Mouse (Mus musculus) lung, embryonic 14.5 days (tissue): ENCODE measurements at regions not wholly inside any gene's neighbourhood (a gene's known extent, or its start where the extent isn't known, plus 50 kb on each side); places are given as distances from the start of the nearest gene placed in this dataset.
A peak's percentile ranks its signal among the peaks of the same experiment; 100 is the strongest.
"Not testable (repeated sequence)": the region's sequence is repeated elsewhere in the genome, so short reads cannot be mapped to it uniquely, and the experiment has no call there.

Source experiments
- ATAC-seq: fragments of 200-750 bp; cut with Nextera tagmentation; 2 replicates; pipeline ENCODE4 v1.8.0; 2017; ENCODE audit warnings: mild to moderate bottlenecking, moderate TSS enrichment, moderate library complexity; ENCODE audit not compliant: insufficient read depth
- DNase-seq: peaks from one replicate; pipeline ENCODE4 v3.0.0-alpha.2; 2015
- H3K27ac ChIP-seq: fragments of 300-500 bp; sonication (generic); 2 replicates; pipeline ENCODE4 v1.5.1; 2014; ENCODE audit warnings: low read depth, mild to moderate bottlenecking, moderate library complexity
- H3K27me3 ChIP-seq: fragments of 300-500 bp; sonication (generic); 2 replicates; pipeline ENCODE4 v1.6.1; 2014; ENCODE audit warnings: low read length, control low read depth; ENCODE audit not compliant: insufficient read depth
- H3K36me3 ChIP-seq: fragments of 300-500 bp; sonication (generic); 2 replicates; pipeline ENCODE4 v1.6.1; 2014; ENCODE audit warnings: control low read depth; ENCODE audit not compliant: insufficient read depth
- H3K4me1 ChIP-seq: fragments of 300-500 bp; sonication (generic); 2 replicates; pipeline ENCODE4 v1.6.1; 2014; ENCODE audit warnings: antibody characterized with exemption, control low read depth; ENCODE audit not compliant: insufficient read depth
- H3K4me2 ChIP-seq: fragments of 300-500 bp; sonication (generic); 2 replicates; pipeline ENCODE4 v1.6.1; 2014; ENCODE audit warnings: mild to moderate bottlenecking
- H3K4me3 ChIP-seq: fragments of 300-500 bp; sonication (generic); 2 replicates; pipeline ENCODE4 v1.5.1; 2014; ENCODE audit warnings: low read depth, low read length
- H3K9ac ChIP-seq: fragments of 300-500 bp; sonication (generic); 2 replicates; pipeline ENCODE4 v1.6.1; 2014
- H3K9me3 ChIP-seq: fragments of 300-500 bp; sonication (generic); 2 replicates; pipeline ENCODE4 v1.6.1; 2016; ENCODE audit warnings: low read depth, low read length, control low read depth
- CTCF ChIP-seq: IDR thresholded peaks from 2 replicates; pipeline ENCODE4 v1.5.1; 2016; ENCODE audit warnings: antibody characterized with exemption, low read depth
- WGBS: fragments of 180-500 bp; shearing (Covaris S2); extraction: QIAGEN DNeasy Blood & Tissue Kit; methylation state at CpG from one replicate; pipeline ENCODE4 v1.1.7; 2014; 5-methylcytosine and 5-hydroxymethylcytosine counted together

- Histone ChIP-seq H3K36me3 (no peaks in the 10 kb centered on the region), H3K27ac (peak overlapping the region; percentile 65), H3K9me3 (no peaks in the 10 kb centered on the region), H3K4me1 (no peaks in the 10 kb centered on the region), H3K9ac (no peak overlapping the region), H3K4me2 (no peak overlapping the region), H3K27me3 (no peaks in the 10 kb centered on the region), H3K4me3 (no peak overlapping the region)
- TF ChIP-seq CTCF = no peak
- 63% methylated on average over 12 of the region's 12 CpGs for WGBS
- DNase-seq (peak; percentile 60), ATAC-seq (peak; percentile 82)
Measured at GRCm38 (mm10) chr7:122820587-122821535, 144.6 kb upstream of the Rbbp6 start.

- 61% methylated on average over 6 of the region's 6 CpGs for WGBS
- H3K36me3 ChIP-seq = no peaks in the 10 kb centered on the region
- no peak overlapping the region for H3K4me2 ChIP-seq
- H3K4me3 ChIP-seq = no peak overlapping the region
- H3K27ac ChIP-seq = no peak overlapping the region
- no peaks in the 10 kb centered on the region for H3K9me3 ChIP-seq
- no peak overlapping the region for H3K9ac ChIP-seq
- no peak for DNase-seq
- no peak for ATAC-seq
- TF ChIP-seq CTCF = no peak
- H3K4me1 ChIP-seq = no peaks in the 10 kb centered on the region
- H3K27me3 ChIP-seq = no peaks in the 10 kb centered on the region
Measured at GRCm38 (mm10) chr7:122823429-122823828, 142.1 kb upstream of the Rbbp6 start.

GRCm38 (mm10) chr7:122839091-122839490 lies 126.4 kb upstream of the Rbbp6 start:
- DNase-seq (no peak), ATAC-seq (no peak)
- Histone ChIP-seq H3K9ac (no peak overlapping the region), H3K9me3 (no peaks in the 10 kb centered on the region), H3K27me3 (no peaks in the 10 kb centered on the region), H3K36me3 (no peaks in the 10 kb centered on the region), H3K4me1 (no peaks in the 10 kb centered on the region), H3K4me3 (no peak overlapping the region), H3K4me2 (no peak overlapping the region), H3K27ac (no peak overlapping the region)
- no peak for TF ChIP-seq CTCF
- WGBS = 88% methylated on average over 3 of the region's 3 CpGs

- Histone ChIP-seq H3K4me2 (no peak overlapping the region), H3K27ac (no peak overlapping the region), H3K9ac (no peak overlapping the region), H3K4me1 (no peaks in the 10 kb centered on the region), H3K9me3 (no peaks in the 10 kb centered on the region), H3K36me3 (no peaks in the 10 kb centered on the region), H3K27me3 (no peaks in the 10 kb centered on the region), H3K4me3 (no peak overlapping the region)
- DNase-seq (no peak), ATAC-seq (no peak)
- no peak for TF ChIP-seq CTCF
- WGBS = 78% methylated on average over 2 of the region's 2 CpGs
Measured at GRCm38 (mm10) chr7:122844831-122845230, 120.7 kb upstream of the Rbbp6 start.

GRCm38 (mm10) chr7:122847376-122847775 lies 118.1 kb upstream of the Rbbp6 start:
- Histone ChIP-seq H3K27ac (no peak overlapping the region), H3K4me1 (no peaks in the 10 kb centered on the region), H3K9ac (no peak overlapping the region), H3K27me3 (no peaks in the 10 kb centered on the region), H3K36me3 (no peaks in the 10 kb centered on the region), H3K9me3 (no peaks in the 10 kb centered on the region), H3K4me3 (no peak overlapping the region), H3K4me2 (no peak overlapping the region)
- WGBS = 59% methylated on average over 5 of the region's 5 CpGs
- DNase-seq (peak; percentile 6), ATAC-seq (no peak)
- no peak for TF ChIP-seq CTCF

- Histone ChIP-seq H3K27me3 (no peaks in the 10 kb centered on the region), H3K4me3 (no peak overlapping the region), H3K9ac (no peak overlapping the region), H3K27ac (no peak overlapping the region), H3K9me3 (no peaks in the 10 kb centered on the region), H3K4me2 (no peak overlapping the region), H3K4me1 (no peaks in the 10 kb centered on the region), H3K36me3 (no peaks in the 10 kb centered on the region)
- TF ChIP-seq CTCF = no peak
- DNase-seq (peak; percentile 49), ATAC-seq (no peak)
- WGBS = 31% methylated on average over 2 of the region's 2 CpGs
Measured at GRCm38 (mm10) chr7:122873386-122873785, 92.1 kb upstream of the Rbbp6 start.

GRCm38 (mm10) chr7:122876286-122876685 lies 89.2 kb upstream of the Rbbp6 start:
- 78% methylated on average over 6 of the region's 6 CpGs for WGBS
- no peaks in the 10 kb centered on the region for H3K4me1 ChIP-seq
- no peaks in the 10 kb centered on the region for H3K27me3 ChIP-seq
- no peak overlapping the region for H3K4me2 ChIP-seq
- H3K4me3 ChIP-seq = no peak overlapping the region
- H3K27ac ChIP-seq = no peak overlapping the region
- no peaks in the 10 kb centered on the region for H3K9me3 ChIP-seq
- no peak overlapping the region for H3K9ac ChIP-seq
- no peak for ATAC-seq
- DNase-seq = no peak
- TF ChIP-seq CTCF = no peak
- H3K36me3 ChIP-seq = no peaks in the 10 kb centered on the region

- not testable (repeated sequence) for H3K9ac ChIP-seq, H3K4me1 ChIP-seq, H3K4me2 ChIP-seq, ATAC-seq, H3K36me3 ChIP-seq, H3K4me3 ChIP-seq, DNase-seq, H3K27me3 ChIP-seq, H3K9me3 ChIP-seq, H3K27ac ChIP-seq
- WGBS = 90% methylated on average over 3 of the region's 3 CpGs
Measured at GRCm38 (mm10) chr7:122881890-122882500, 83.5 kb upstream of the Rbbp6 start.
